Mouse (Mus musculus): ENCODE measurements around the gene Natd1.

DNA sequence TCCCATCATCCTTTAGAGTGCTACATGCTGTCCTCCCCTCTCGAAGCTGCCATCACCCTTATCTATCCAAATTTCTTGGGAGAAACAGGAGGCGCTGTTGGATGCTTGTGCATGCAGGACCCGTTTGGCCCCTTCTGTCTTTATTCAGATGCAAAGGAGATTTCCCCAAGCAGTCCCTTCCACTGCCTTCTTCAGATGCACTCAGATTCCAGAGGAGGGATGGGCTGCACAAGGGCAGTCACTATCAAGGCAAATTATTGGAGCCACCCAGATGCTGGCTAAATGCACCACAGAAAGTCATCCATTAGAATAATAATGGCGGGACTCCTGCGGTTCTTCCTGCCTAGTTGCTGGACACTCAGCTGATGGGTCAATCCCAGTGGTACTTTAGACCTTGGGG is 8.4 kb upstream of the Natd1 start:
- TF ChIP-seq POLR2A (IDR thresholded peaks at IDR 0.05; ENCODE audit: low read depth, low read length) (no peak), CTCF (conservative IDR thresholded peaks at IDR 0.05; ENCODE audit: insufficient read depth, insufficient read length, low read depth, low read length) (no peak)

Data from kidney, adult 2 months (tissue).